Mouse (Mus musculus) macrophage (primary cell): ENCODE data around the gene Mcm2. TPM values are rescaled to one million over a fixed set of nuclear protein-coding genes. Genes with fewer than 3 reads are reported as not detected.

Source experiments
- H3K27ac ChIP-seq: fragments of 350-480 bp; formaldehyde crosslinking; 2 replicates; pipeline ENCODE4 v1.9.0; 2021
- H3K36me3 ChIP-seq: fragments of 350-480 bp; formaldehyde crosslinking; 2 replicates; pipeline ENCODE4 v1.9.0; 2021; ENCODE audit errors: inconsistent target
- H3K4me3 ChIP-seq: fragments of 350-480 bp; formaldehyde crosslinking; 2 replicates; pipeline ENCODE4 v1.9.0; 2021; ENCODE audit errors: inconsistent target
- H3K79me2 ChIP-seq: fragments of 350-480 bp; formaldehyde crosslinking; 2 replicates; pipeline ENCODE4 v1.9.0; 2021; ENCODE audit errors: inconsistent target
- WGBS: methylation state at CpG from one replicate; pipeline ENCODE4 v1.1.7; 2026; ENCODE audit warnings: inconsistent platforms; ENCODE audit not compliant: missing documents; 5-methylcytosine and 5-hydroxymethylcytosine counted together
- polyA plus RNA-seq: library from polyadenylated mRNA; stranded (reverse); fragments of 250-400 nt; gene quantifications from 3 replicates; pipeline ENCODE4 v1.2.4, GENCODE M21; 2018; ENCODE audit warnings: inconsistent platforms

Mcm2 gene
- polyA plus RNA-seq, 1 experiment from 2014 or later: 17.8 TPM

GRCm38 (mm10) chr6:88841514-88841780, 57.1 kb downstream of the Mcm2 start:
- Histone ChIP-seq H3K27ac (peak overlapping the region; percentile 67), H3K36me3 (peaks cover 33% of the 10 kb centered on the region; the same call in 1 of the 2 replicates), H3K79me2 (peaks cover 17% of the 10 kb centered on the region; the same call in 1 of the 2 replicates), H3K4me3 (peak overlapping the region; percentile 94)
- 0% methylated on average over 22 of the region's 22 CpGs for WGBS

GRCm38 (mm10) chr6:88840791-88841513, 57.6 kb downstream of the Mcm2 start:
- 55% methylated on average over 9 of the region's 9 CpGs for WGBS
- Histone ChIP-seq H3K27ac (peak overlapping the region; percentile 67), H3K4me3 (peak overlapping the region; percentile 94), H3K79me2 (peaks cover 17% of the 10 kb centered on the region; the same call in 1 of the 2 replicates), H3K36me3 (peaks cover 38% of the 10 kb centered on the region; the same call in 1 of the 2 replicates)

GRCm38 (mm10) chr6:88840211-88840610, 58.4 kb downstream of the Mcm2 start:
- peaks cover 17% of the 10 kb centered on the region; the same call in 1 of the 2 replicates for H3K79me2 ChIP-seq
- WGBS: 90% methylated on average over 3 of the region's 3 CpGs
- peaks cover 44% of the 10 kb centered on the region; the same call in 1 of the 2 replicates for H3K36me3 ChIP-seq
- no peak overlapping the region for H3K27ac ChIP-seq
- no peak overlapping the region for H3K4me3 ChIP-seq

- H3K79me2 ChIP-seq: peaks cover 17% of the 10 kb centered on the region; the same call in 1 of the 2 replicates
- H3K36me3 ChIP-seq: peaks cover 44% of the 10 kb centered on the region; the same call in 1 of the 2 replicates
- no peak overlapping the region for H3K27ac ChIP-seq
- H3K4me3 ChIP-seq: no peak overlapping the region
- 92% methylated on average over 26 of the region's 26 CpGs for WGBS
Measured at GRCm38 (mm10) chr6:88839135-88839970, 59.2 kb downstream of the Mcm2 start.

- WGBS: 97% methylated on average over 10 of the region's 10 CpGs
- H3K36me3 ChIP-seq: peaks cover 44% of the 10 kb centered on the region; the same call in 1 of the 2 replicates
- no peak overlapping the region for H3K27ac ChIP-seq
- no peak overlapping the region for H3K4me3 ChIP-seq
- H3K79me2 ChIP-seq: peaks cover 17% of the 10 kb centered on the region; the same call in 1 of the 2 replicates
Measured at GRCm38 (mm10) chr6:88838613-88839012, 60.0 kb downstream of the Mcm2 start.

GRCm38 (mm10) chr6:88837999-88838398, 60.6 kb downstream of the Mcm2 start:
- H3K79me2 ChIP-seq: peaks cover 17% of the 10 kb centered on the region; the same call in 1 of the 2 replicates
- no peak overlapping the region for H3K27ac ChIP-seq
- H3K4me3 ChIP-seq: no peak overlapping the region
- 94% methylated on average over 12 of the region's 12 CpGs for WGBS
- H3K36me3 ChIP-seq: peaks cover 44% of the 10 kb centered on the region; the same call in 1 of the 2 replicates

GRCm38 (mm10) chr6:88836178-88836819, 62.3 kb downstream of the Mcm2 start:
- Histone ChIP-seq H3K36me3 (peaks cover 44% of the 10 kb centered on the region; the same call in 1 of the 2 replicates), H3K79me2 (peaks cover 17% of the 10 kb centered on the region; the same call in 1 of the 2 replicates), H3K27ac (no peak overlapping the region), H3K4me3 (no peak overlapping the region)
- WGBS: 93% methylated on average over 27 of the region's 28 CpGs

- Histone ChIP-seq H3K27ac (no peak overlapping the region), H3K36me3 (peaks cover 44% of the 10 kb centered on the region; the same call in 1 of the 2 replicates), H3K79me2 (peaks cover 5% of the 10 kb centered on the region; the same call in 1 of the 2 replicates), H3K4me3 (no peak overlapping the region)
- WGBS: 14% methylated on average over 5 of the region's 5 CpGs
Measured at GRCm38 (mm10) chr6:88835047-88835446, 63.5 kb downstream of the Mcm2 start.

Other genes starting within 250 kb of the Mcm2 start
- 16.1 to 82.6 TPM (median 24.1 TPM) in 3 replicates for gene Mgll, start 174.4 kb downstream of the Mcm2 start, polyA plus RNA-seq
- gene Abtb1, start 56.8 kb downstream of the Mcm2 start, polyA plus RNA-seq: 16.1 to 46.0 TPM (median 26.7 TPM) in 3 replicates
- 0.11 TPM in 1 of 3 replicates, not detected in the others for gene Podxl2, start 23.7 kb downstream of the Mcm2 start, polyA plus RNA-seq
- 101 to 202 TPM (median 130 TPM) in 3 replicates for gene Tpra1, start 3.5 kb upstream of the Mcm2 start, polyA plus RNA-seq